8 mouse cellular contexts compared by ENCODE assay signal in genomic region chr19:25671681-25672080, GRCm38 (mm10). TPM values are rescaled to one million over a fixed set of nuclear protein-coding genes. Genes with fewer than 3 reads are reported as not detected.
DNase-seq lines count a peak whose midpoint lies in the region; ATAC-seq and TF ChIP-seq lines count a peak whose summit lies in the region.

No protein-coding gene starts in this region.

- no peaks in the 10 kb centered on the region for H3K36me3 ChIP-seq in lung, embryonic 14.5 days (ENCODE audit: insufficient read depth)
- no peaks in the 10 kb centered on the region for H3K36me3 ChIP-seq in forebrain, embryonic 12.5 days (replicated peaks)
- H3K36me3 ChIP-seq in intestine, postnatal 0 days (ENCODE audit: control insufficient read depth, insufficient read depth) = no peaks in the 10 kb centered on the region
- H3K36me3 ChIP-seq in neural tube, embryonic 14.5 days (ENCODE audit: control insufficient read depth, insufficient read depth, low read length) = no peaks in the 10 kb centered on the region

- H3K27me3 ChIP-seq in lung, embryonic 14.5 days (ENCODE audit: insufficient read depth, low read length) = peaks cover 99% of the 10 kb centered on the region
- H3K27me3 ChIP-seq in forebrain, embryonic 12.5 days = peaks cover 98% of the 10 kb centered on the region
- H3K27me3 ChIP-seq in intestine, postnatal 0 days (replicated peaks; ENCODE audit: control insufficient read depth, insufficient read depth, low read length) = peaks cover 98% of the 10 kb centered on the region
- H3K27me3 ChIP-seq in neural tube, embryonic 14.5 days (ENCODE audit: control insufficient read depth, insufficient read depth, low read length) = peaks cover 63% of the 10 kb centered on the region

- H3K9me3 ChIP-seq in lung, embryonic 14.5 days (ENCODE audit: low read depth, low read length) = no peaks in the 10 kb centered on the region
- no peaks in the 10 kb centered on the region for H3K9me3 ChIP-seq in forebrain, embryonic 12.5 days
- no peaks in the 10 kb centered on the region for H3K9me3 ChIP-seq in intestine, postnatal 0 days (ENCODE audit: control insufficient read depth)
- H3K9me3 ChIP-seq in neural tube, embryonic 14.5 days (ENCODE audit: control insufficient read depth, low read length) = no peaks in the 10 kb centered on the region

- DNase-seq in lung, embryonic 14.5 days = peak; percentile 25
- no peak for DNase-seq in lung, postnatal 14 days
- no peak for DNase-seq in thymus, adult 18-20 months
- no peak for DNase-seq in urinary bladder, postnatal 36 days (ENCODE audit: low spot score in 2 of 2)
- DNase-seq in thymus, postnatal 36 days = no peak

- no peak overlapping the region for H3K27ac ChIP-seq in lung, embryonic 14.5 days (ENCODE audit: low read depth)
- H3K27ac ChIP-seq in forebrain, embryonic 12.5 days = no peak overlapping the region
- H3K27ac ChIP-seq in intestine, postnatal 0 days (ENCODE audit: low read depth, low read length) = no peak overlapping the region
- H3K27ac ChIP-seq in neural tube, embryonic 14.5 days (ENCODE audit: low read depth, low read length) = no peak overlapping the region

- no peak overlapping the region for H3K9ac ChIP-seq in lung, embryonic 14.5 days
- H3K9ac ChIP-seq in forebrain, embryonic 12.5 days = 0 out of 2 replicates have a peak overlapping the region, but pooled peaks have one; percentile 21
- no peak overlapping the region for H3K9ac ChIP-seq in intestine, postnatal 0 days (ENCODE audit: low read depth, low read length)
- no peak overlapping the region for H3K9ac ChIP-seq in neural tube, embryonic 14.5 days (replicated peaks; ENCODE audit: low read depth, low read length)

- no peak for ATAC-seq in lung, embryonic 14.5 days (ENCODE audit: insufficient read depth)
- ATAC-seq in forebrain, embryonic 12.5 days (ENCODE audit: low FRiP score) = no peak
- no peak for ATAC-seq in intestine, postnatal 0 days
- no peak for ATAC-seq in neural tube, embryonic 14.5 days (ENCODE audit: low read depth)

- no peak for TF ChIP-seq CTCF in lung, embryonic 14.5 days (IDR thresholded peaks at IDR 0.05; ENCODE audit: low read depth)
- no peak for TF ChIP-seq CTCF in intestine, postnatal 0 days (IDR thresholded peaks at IDR 0.05; ENCODE audit: low read depth)

- WGBS in lung, embryonic 14.5 days = under 1% methylated on average over 14 of the region's 14 CpGs
- WGBS in forebrain, embryonic 12.5 days = under 1% methylated on average over 14 of the region's 14 CpGs
- WGBS in intestine, postnatal 0 days = 1% methylated on average over 14 of the region's 14 CpGs
- under 1% methylated on average over 14 of the region's 14 CpGs for WGBS in neural tube, embryonic 14.5 days

- peak overlapping the region; percentile 69 for H3K4me2 ChIP-seq in lung, embryonic 14.5 days
- peak overlapping the region; percentile 84 for H3K4me2 ChIP-seq in forebrain, embryonic 12.5 days
- peak overlapping the region; percentile 68 for H3K4me2 ChIP-seq in intestine, postnatal 0 days (replicated peaks; ENCODE audit: low read depth)
- peak overlapping the region; percentile 44 for H3K4me2 ChIP-seq in neural tube, embryonic 14.5 days (ENCODE audit: low read depth, low read length)

- H3K4me3 ChIP-seq in lung, embryonic 14.5 days (ENCODE audit: low read depth, low read length) = peak overlapping the region; percentile 37
- H3K4me3 ChIP-seq in forebrain, embryonic 12.5 days (replicated peaks) = peak overlapping the region; percentile 44
- H3K4me3 ChIP-seq in intestine, postnatal 0 days (ENCODE audit: low read depth, low read length) = peak overlapping the region; percentile 44
- peak overlapping the region; percentile 28; the same call in 1 of the 2 replicates for H3K4me3 ChIP-seq in neural tube, embryonic 14.5 days (ENCODE audit: low read depth, low read length)

- no peaks in the 10 kb centered on the region for H3K4me1 ChIP-seq in lung, embryonic 14.5 days (ENCODE audit: insufficient read depth)
- peaks cover 27% of the 10 kb centered on the region for H3K4me1 ChIP-seq in forebrain, embryonic 12.5 days
- H3K4me1 ChIP-seq in intestine, postnatal 0 days (replicated peaks; ENCODE audit: control insufficient read depth, insufficient read depth, low read length) = 0 out of 2 replicates have a peak, but pooled peaks cover 5% of the 10 kb centered on the region
- no peaks in the 10 kb centered on the region; the same call in 1 of the 2 replicates for H3K4me1 ChIP-seq in neural tube, embryonic 14.5 days (ENCODE audit: control insufficient read depth, insufficient read depth, low read length)

RNA-seq across cellular contexts. Expression of gene Dmrt2, which starts 0.5 kb away (rescaled TPM):
- 0.41 and 0.62 TPM in 2 replicates for polyA plus RNA-seq in lung, embryonic 14.5 days (2014; fragmentation: Nextera tagmentation; extraction: Ambion mirVana)
- 0.46 and 0.78 TPM in 2 replicates for polyA plus RNA-seq in forebrain, embryonic 12.5 days (2016; fragmentation: Nextera tagmentation; extraction: Ambion mirVana)
- 0.07 and 0.16 TPM in 2 replicates for polyA plus RNA-seq in intestine, postnatal 0 days (2015; fragmentation: Nextera tagmentation; extraction: Ambion mirVana)
- 0.13 and 0.22 TPM in 2 replicates for polyA plus RNA-seq in neural tube, embryonic 14.5 days (2014; fragmentation: Nextera tagmentation; extraction: Ambion mirVana)
